Comparison of ENCODE assay signal across 14 mouse cellular contexts in the genomic region with DNA sequence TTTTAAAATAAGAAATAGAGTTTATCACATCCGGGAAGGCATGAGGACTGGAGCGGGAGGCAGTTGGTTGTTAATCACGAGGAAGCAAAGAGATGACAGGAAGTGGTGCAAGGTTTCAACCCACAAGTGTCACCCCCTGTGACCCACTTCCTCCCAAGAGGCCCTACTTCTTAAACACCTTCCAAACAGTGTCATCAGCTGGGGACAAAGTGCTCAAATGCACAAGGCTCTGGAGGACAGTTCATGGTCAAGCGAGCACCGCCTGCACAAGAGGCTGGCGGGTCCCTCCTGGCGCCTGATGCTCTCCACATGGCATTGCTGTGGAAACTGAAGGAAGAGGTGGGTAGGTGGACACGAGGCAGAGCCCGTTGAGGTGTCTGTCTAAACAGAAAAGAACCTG. TPM values are rescaled to one million over a fixed set of nuclear protein-coding genes. Genes with fewer than 3 reads are reported as not detected.
DNase-seq lines count a peak whose midpoint lies in the region; ATAC-seq and TF ChIP-seq lines count a peak whose summit lies in the region.
"Had no signal": no experiment of that assay in that cellular context is flagged by ENCODE, and none has a peak within 500 bp of the region (broad histone marks: within the 10 kb centered on the region; RNA-seq: fewer than 3 reads in every experiment).

No protein-coding gene starts in this region.

- H3K27ac ChIP-seq in liver, adult 2 months (replicated peaks; ENCODE audit: insufficient read depth, low read depth, low read length): peak overlapping the region; percentile 24; the same call in 1 of the 2 replicates
- H3K27ac ChIP-seq in liver, embryonic 12.5 days: no peak overlapping the region
- no peak overlapping the region for H3K27ac ChIP-seq in heart, embryonic 11.5 days (ENCODE audit: low read depth, low read length)
- H3K27ac ChIP-seq: hindbrain, embryonic 15.5 days had no signal

- DNase-seq in liver, adult 2 months (ENCODE audit: extremely low read depth, low read depth, low spot score): peak; percentile 39
- DNase-seq in c-Kit-positive CD71-negative TER-119-negative erythroid progenitor cells, embryonic 14.5 days (ENCODE audit: low read depth): peak; percentile 46
- peak; percentile 40 to 42 for DNase-seq in monocyte, adult 2 months (ENCODE audit: low read depth in 1 of 2, low spot score in 2 of 2)
- peak; percentile 89 for DNase-seq in thymus, postnatal 0 days (ENCODE audit: low spot score)
- DNase-seq in cerebellum, adult 9-11 months: no peak
- DNase-seq: adrenal gland, postnatal 10 days; cerebellum, postnatal 36 days; layer of hippocampus, postnatal 36 days had no signal

- H3K27me3 ChIP-seq in liver, adult 2 months (ENCODE audit: control insufficient read depth, insufficient read depth, low read length): no peaks in the 10 kb centered on the region
- H3K27me3 ChIP-seq in liver, embryonic 12.5 days (replicated peaks): peaks cover 12% of the 10 kb centered on the region
- peaks cover 6% of the 10 kb centered on the region for H3K27me3 ChIP-seq in heart, embryonic 11.5 days (ENCODE audit: control insufficient read depth, insufficient read depth, low read length)
- H3K27me3 ChIP-seq: hindbrain, embryonic 15.5 days had no signal

- no peaks in the 10 kb centered on the region for H3K36me3 ChIP-seq in liver, adult 2 months (ENCODE audit: control insufficient read depth, insufficient read depth, low read length)
- H3K36me3 ChIP-seq in liver, embryonic 12.5 days: no peaks in the 10 kb centered on the region
- H3K36me3 ChIP-seq in heart, embryonic 11.5 days (ENCODE audit: control insufficient read depth, insufficient read depth, low read length): no peaks in the 10 kb centered on the region
- H3K36me3 ChIP-seq: hindbrain, embryonic 15.5 days had no signal

- no peak for ATAC-seq in liver, embryonic 12.5 days
- ATAC-seq in heart, embryonic 11.5 days (replicated peaks; ENCODE audit: insufficient number of reproducible peaks, low FRiP score, low TSS enrichment): no peak
- ATAC-seq in erythroid progenitor cell, adult 5-6 weeks (replicated peaks; ENCODE audit: low FRiP score, poor library complexity, severe bottlenecking): no peak

- TF ChIP-seq POLR2A in liver, adult 2 months (IDR thresholded peaks at IDR 0.05; ENCODE audit: extremely low read depth, insufficient read depth, low read length): no peak

- 82% methylated on average over 9 of the region's 9 CpGs for WGBS in liver, adult 2 months
- WGBS in liver, embryonic 12.5 days (ENCODE audit: insufficient replicate concordance): 42% methylated on average over 9 of the region's 9 CpGs
- WGBS in heart, embryonic 11.5 days (ENCODE audit: insufficient replicate concordance): 78% methylated on average over 9 of the region's 9 CpGs

- no peak overlapping the region for H3K4me2 ChIP-seq in liver, embryonic 12.5 days
- no peak overlapping the region for H3K4me2 ChIP-seq in heart, embryonic 11.5 days
- H3K4me2 ChIP-seq: hindbrain, embryonic 15.5 days had no signal

- H3K4me1 ChIP-seq in liver, adult 2 months (ENCODE audit: control insufficient read depth, insufficient read depth, low read length): no peaks in the 10 kb centered on the region; the same call in 1 of the 2 replicates
- H3K4me1 ChIP-seq in liver, embryonic 12.5 days: peaks cover 37% of the 10 kb centered on the region
- H3K4me1 ChIP-seq in heart, embryonic 11.5 days (ENCODE audit: control insufficient read depth, insufficient read depth, low read length): peaks cover 20% of the 10 kb centered on the region

- no peak overlapping the region for H3K9ac ChIP-seq in liver, adult 2 months (ENCODE audit: low read depth, low read length)
- H3K9ac ChIP-seq in liver, embryonic 12.5 days: no peak overlapping the region
- no peak overlapping the region for H3K9ac ChIP-seq in heart, embryonic 11.5 days (ENCODE audit: low read depth, low read length)
- H3K9ac ChIP-seq: hindbrain, embryonic 15.5 days had no signal

- no peaks in the 10 kb centered on the region for H3K79me2 ChIP-seq in liver, adult 2 months (ENCODE audit: control insufficient read depth, insufficient read depth, low read length)

- H3K4me3 ChIP-seq in liver, adult 2 months (ENCODE audit: insufficient read depth, low read depth, low read length): no peak overlapping the region
- no peak overlapping the region for H3K4me3 ChIP-seq in liver, embryonic 12.5 days
- no peak overlapping the region for H3K4me3 ChIP-seq in heart, embryonic 11.5 days (ENCODE audit: low read depth, low read length)
- H3K4me3 ChIP-seq: erythroblast, embryonic 14.5 days; hindbrain, embryonic 15.5 days had no signal

- TF ChIP-seq CTCF in liver, adult 2 months (IDR thresholded peaks at IDR 0.05; ENCODE audit: low read depth, low read length): no peak

- H3K9me3 ChIP-seq in liver, embryonic 12.5 days (replicated peaks): no peaks in the 10 kb centered on the region
- no peaks in the 10 kb centered on the region for H3K9me3 ChIP-seq in heart, embryonic 11.5 days (replicated peaks; ENCODE audit: control insufficient read depth, low read length)
- H3K9me3 ChIP-seq: hindbrain, embryonic 15.5 days had no signal

RNA-seq across cellular contexts. Expression of a gene that starts 30.3 kb away (rescaled TPM):
- 3.7 and 4.1 TPM in 2 replicates for total RNA-seq in liver, adult 2 months (2014; rRNA removed)
- polyA plus RNA-seq in liver, adult 2 months (2012; rRNA removed): 5.7 and 9.5 TPM in 2 replicates
- polyA plus RNA-seq in liver, embryonic 12.5 days (2016; fragmentation: Nextera tagmentation; extraction: Ambion mirVana): 4.4 and 5.1 TPM in 2 replicates
- 18.8 and 21.5 TPM in 2 replicates for polyA plus RNA-seq in thymus, postnatal 0 days (2015; fragmentation: Nextera tagmentation; extraction: Ambion mirVana)
- polyA plus RNA-seq in heart, embryonic 11.5 days (2014; fragmentation: Nextera tagmentation; extraction: Ambion mirVana): 4.3 and 4.8 TPM in 2 replicates
- 4.3 and 5.9 TPM in 2 replicates for total RNA-seq in erythroid progenitor cell, adult 5-6 weeks (2015; ENCODE audit: low replicate concordance)
- 2.6 and 4.8 TPM in 2 replicates for total RNA-seq in erythroid progenitor cell, adult 5-6 weeks (2017; ENCODE audit: low replicate concordance)

RNA-seq across cellular contexts. Expression of a gene that starts 32.5 kb away (rescaled TPM):
- 22.2 and 25.4 TPM in 2 replicates for total RNA-seq in liver, adult 2 months (2014; rRNA removed)
- polyA plus RNA-seq in liver, adult 2 months (2012; rRNA removed): 16.7 and 16.9 TPM in 2 replicates
- 0.14 and 0.23 TPM in 2 replicates for polyA plus RNA-seq in liver, embryonic 12.5 days (2016; fragmentation: Nextera tagmentation; extraction: Ambion mirVana)
- polyA plus RNA-seq in thymus, postnatal 0 days (2015; fragmentation: Nextera tagmentation; extraction: Ambion mirVana): 1.3 and 1.4 TPM in 2 replicates
- polyA plus RNA-seq in heart, embryonic 11.5 days (2014; fragmentation: Nextera tagmentation; extraction: Ambion mirVana): 0.17 TPM in 1 of 2 replicates, not detected in the other
- total RNA-seq in erythroid progenitor cell, adult 5-6 weeks (2015; ENCODE audit: low replicate concordance): 0.36 TPM in 1 of 2 replicates, not detected in the other
- 0.64 TPM in 1 of 2 replicates, not detected in the other for total RNA-seq in erythroid progenitor cell, adult 5-6 weeks (2017; ENCODE audit: low replicate concordance)
- polyA plus RNA-seq: erythroblast, embryonic 14.5 days had no signal

RNA-seq across cellular contexts. Expression of a gene that starts 33.1 kb away (rescaled TPM):
- total RNA-seq in liver, adult 2 months (2014; rRNA removed): not detected in 2 replicates
- polyA plus RNA-seq in liver, adult 2 months (2012; rRNA removed): not detected in 2 replicates
- polyA plus RNA-seq in liver, embryonic 12.5 days (2016; fragmentation: Nextera tagmentation; extraction: Ambion mirVana): 0.23 and 0.29 TPM in 2 replicates
- 1.2 and 1.3 TPM in 2 replicates for polyA plus RNA-seq in thymus, postnatal 0 days (2015; fragmentation: Nextera tagmentation; extraction: Ambion mirVana)
- not detected in 2 replicates for polyA plus RNA-seq in heart, embryonic 11.5 days (2014; fragmentation: Nextera tagmentation; extraction: Ambion mirVana)
- not detected in 2 replicates for total RNA-seq in erythroid progenitor cell, adult 5-6 weeks (2015; ENCODE audit: low replicate concordance)
- total RNA-seq in erythroid progenitor cell, adult 5-6 weeks (2017; ENCODE audit: low replicate concordance): not detected in 2 replicates
- polyA plus RNA-seq: erythroblast, embryonic 14.5 days; lung, embryonic 16.5 days had no signal

RNA-seq across cellular contexts. Expression of a gene that starts 35.1 kb away (rescaled TPM):
- total RNA-seq in liver, adult 2 months (2014; rRNA removed): 82.4 and 83.3 TPM in 2 replicates
- 35.2 and 56.8 TPM in 2 replicates for polyA plus RNA-seq in liver, adult 2 months (2012; rRNA removed)
- polyA plus RNA-seq in liver, embryonic 12.5 days (2016; fragmentation: Nextera tagmentation; extraction: Ambion mirVana): 77.5 and 89.3 TPM in 2 replicates
- 127 and 128 TPM in 2 replicates for polyA plus RNA-seq in thymus, postnatal 0 days (2015; fragmentation: Nextera tagmentation; extraction: Ambion mirVana)
- polyA plus RNA-seq in heart, embryonic 11.5 days (2014; fragmentation: Nextera tagmentation; extraction: Ambion mirVana): 153 and 161 TPM in 2 replicates
- 8.8 and 47.2 TPM in 2 replicates for total RNA-seq in erythroid progenitor cell, adult 5-6 weeks (2015; ENCODE audit: low replicate concordance)
- 17.2 and 52.3 TPM in 2 replicates for total RNA-seq in erythroid progenitor cell, adult 5-6 weeks (2017; ENCODE audit: low replicate concordance)

RNA-seq across cellular contexts. Expression of a gene that starts 44.0 kb away (rescaled TPM):
- total RNA-seq in liver, adult 2 months (2014; rRNA removed): 36.7 and 38.4 TPM in 2 replicates
- polyA plus RNA-seq in liver, adult 2 months (2012; rRNA removed): 13.0 and 27.2 TPM in 2 replicates
- polyA plus RNA-seq in liver, embryonic 12.5 days (2016; fragmentation: Nextera tagmentation; extraction: Ambion mirVana): 34.0 and 38.9 TPM in 2 replicates
- 71.0 and 83.5 TPM in 2 replicates for polyA plus RNA-seq in thymus, postnatal 0 days (2015; fragmentation: Nextera tagmentation; extraction: Ambion mirVana)
- polyA plus RNA-seq in heart, embryonic 11.5 days (2014; fragmentation: Nextera tagmentation; extraction: Ambion mirVana): 46.8 and 64.6 TPM in 2 replicates
- total RNA-seq in erythroid progenitor cell, adult 5-6 weeks (2015; ENCODE audit: low replicate concordance): 225 and 240 TPM in 2 replicates
- 322 and 375 TPM in 2 replicates for total RNA-seq in erythroid progenitor cell, adult 5-6 weeks (2017; ENCODE audit: low replicate concordance)
